Mouse (Mus musculus) embryo, embryonic 11 days (tissue): ENCODE measurements at regions not wholly inside any gene's neighbourhood (a gene's known extent, or its start where the extent isn't known, plus 50 kb on each side); places are given as distances from the start of the nearest gene placed in this dataset.

Experiments
- DNase-seq: peaks from one replicate; pipeline ENCODE4 v3.0.0-alpha.2; 2015

DNA sequence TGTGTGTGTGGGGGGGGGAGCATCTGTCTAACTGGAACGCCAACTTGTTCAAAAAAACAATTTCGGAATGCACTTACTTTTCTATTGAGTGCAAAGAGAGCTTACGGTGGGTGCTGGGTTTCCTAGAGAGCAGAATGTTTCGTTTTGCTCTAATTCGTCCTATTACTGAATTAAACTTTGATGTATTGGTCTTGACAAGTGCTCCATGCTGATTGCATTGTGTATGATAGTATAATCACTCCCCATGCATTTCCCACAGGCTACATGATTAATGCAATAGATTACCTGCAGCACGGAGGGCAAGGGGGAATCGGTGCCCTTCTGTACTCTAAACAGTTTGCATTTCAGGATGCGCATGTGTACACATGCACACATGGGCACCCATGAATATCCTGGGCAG is 283.7 kb upstream of the Smim15 start:
- DNase-seq: no peak

DNA sequence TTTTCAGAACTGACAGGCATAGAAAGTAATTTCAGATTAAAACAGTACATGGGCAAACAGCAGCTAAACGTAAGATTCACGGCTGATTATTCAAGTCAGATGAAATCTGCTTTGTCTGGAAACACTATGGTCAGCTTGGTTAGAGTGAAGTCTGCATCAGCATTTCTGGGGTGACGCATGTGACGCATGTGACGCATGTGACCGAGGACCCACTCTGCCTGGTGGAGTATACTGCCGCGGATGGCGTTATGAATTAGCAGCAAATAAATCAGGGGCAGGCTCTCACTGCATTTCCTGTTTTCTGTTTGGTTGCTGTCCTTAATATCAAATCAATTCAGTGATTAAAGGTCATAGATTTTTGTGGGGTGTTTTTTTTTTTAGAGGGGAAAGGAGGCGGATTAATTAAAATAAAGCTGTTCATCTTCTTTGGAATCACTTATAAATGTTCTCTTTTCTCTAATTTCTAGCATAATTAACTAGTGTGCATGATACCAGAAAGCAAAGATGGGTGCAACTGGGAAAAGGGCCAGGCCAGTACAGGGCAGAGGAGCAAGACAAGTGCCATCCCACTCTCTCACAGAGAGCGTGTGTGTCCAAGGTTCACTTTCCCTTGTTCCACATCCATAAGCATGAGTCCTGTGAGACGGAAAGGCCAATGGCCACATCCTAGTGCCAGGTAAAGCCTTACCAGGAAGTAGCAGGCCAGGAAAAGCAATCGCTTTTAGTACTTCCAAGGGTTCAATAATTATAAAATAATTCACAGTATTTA is 285.7 kb upstream of the Smim15 start:
- no peak for DNase-seq

DNA sequence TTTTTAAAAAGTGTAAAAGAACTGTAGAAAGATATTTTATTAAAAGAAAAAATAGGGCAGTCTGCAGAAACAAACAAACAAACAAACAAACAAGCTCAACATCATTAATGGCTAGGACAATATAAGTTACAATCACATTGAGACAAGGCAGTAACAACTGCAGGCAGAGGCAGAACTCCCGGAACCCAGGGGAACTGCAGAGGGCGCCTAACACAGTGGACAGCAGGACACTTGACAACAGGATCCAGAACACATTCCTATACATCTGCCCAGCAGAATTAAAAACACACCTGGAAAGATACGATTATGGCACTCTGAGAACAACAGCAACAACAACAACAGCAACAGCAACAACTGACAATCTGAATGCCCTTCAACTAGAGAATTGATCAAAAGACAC is 291.5 kb upstream of the Smim15 start:
- no peak for DNase-seq

DNA sequence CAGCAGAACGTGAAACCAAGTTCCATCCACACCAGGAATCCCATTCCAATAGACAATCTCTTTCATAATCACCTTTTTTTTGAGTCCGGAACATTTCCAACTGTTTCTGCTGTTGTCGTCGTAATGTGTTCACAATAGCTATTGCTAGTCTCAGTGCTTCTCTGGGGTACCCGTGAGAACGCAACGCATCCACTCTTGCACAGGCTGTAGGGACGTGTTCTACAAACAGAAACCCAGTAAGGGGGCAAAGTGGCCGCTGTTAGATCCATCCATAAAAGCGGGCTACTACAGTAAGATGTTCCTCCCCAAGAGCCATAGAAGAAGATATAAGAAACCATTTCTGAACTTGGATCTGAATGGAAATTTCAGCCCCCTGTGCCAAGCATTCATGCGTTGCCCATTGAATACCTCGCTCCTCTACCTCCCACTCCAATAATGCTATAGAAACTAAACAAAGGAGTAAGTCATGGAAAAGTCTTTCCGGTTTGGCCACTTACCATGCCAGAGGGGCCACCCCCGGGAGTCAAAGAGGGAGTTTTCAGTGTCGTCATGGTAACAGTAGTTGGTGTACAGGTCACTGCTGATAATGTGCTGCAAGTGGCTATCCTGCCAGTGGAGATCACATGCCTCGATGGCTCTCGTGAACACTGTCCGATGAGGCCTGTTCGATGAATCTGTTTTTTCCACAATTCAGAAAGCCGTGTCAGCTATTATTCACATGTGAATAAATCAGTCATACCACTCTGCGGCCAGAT is 300.6 kb upstream of the Smim15 start:
- DNase-seq: peak; percentile 61

DNA sequence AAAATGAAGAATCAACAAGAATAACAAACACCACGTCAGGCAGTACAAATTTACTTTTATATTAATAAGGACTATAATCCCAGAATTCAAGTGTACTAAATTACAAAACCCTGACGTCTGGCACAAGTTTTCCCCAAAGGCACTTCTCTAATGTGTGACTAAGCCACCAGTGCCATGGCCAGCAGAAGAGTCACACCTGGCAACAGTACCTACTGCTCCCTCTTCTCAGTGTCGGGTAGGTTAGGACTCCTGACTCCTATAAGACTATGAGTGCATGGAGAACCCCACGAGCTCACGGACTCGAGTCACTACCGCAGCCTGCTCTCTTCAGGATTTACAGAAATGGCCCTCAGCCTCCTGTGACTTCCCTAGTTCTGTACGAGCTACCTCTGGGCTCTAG is 307.7 kb upstream of the Smim15 start:
- no peak for DNase-seq

DNA sequence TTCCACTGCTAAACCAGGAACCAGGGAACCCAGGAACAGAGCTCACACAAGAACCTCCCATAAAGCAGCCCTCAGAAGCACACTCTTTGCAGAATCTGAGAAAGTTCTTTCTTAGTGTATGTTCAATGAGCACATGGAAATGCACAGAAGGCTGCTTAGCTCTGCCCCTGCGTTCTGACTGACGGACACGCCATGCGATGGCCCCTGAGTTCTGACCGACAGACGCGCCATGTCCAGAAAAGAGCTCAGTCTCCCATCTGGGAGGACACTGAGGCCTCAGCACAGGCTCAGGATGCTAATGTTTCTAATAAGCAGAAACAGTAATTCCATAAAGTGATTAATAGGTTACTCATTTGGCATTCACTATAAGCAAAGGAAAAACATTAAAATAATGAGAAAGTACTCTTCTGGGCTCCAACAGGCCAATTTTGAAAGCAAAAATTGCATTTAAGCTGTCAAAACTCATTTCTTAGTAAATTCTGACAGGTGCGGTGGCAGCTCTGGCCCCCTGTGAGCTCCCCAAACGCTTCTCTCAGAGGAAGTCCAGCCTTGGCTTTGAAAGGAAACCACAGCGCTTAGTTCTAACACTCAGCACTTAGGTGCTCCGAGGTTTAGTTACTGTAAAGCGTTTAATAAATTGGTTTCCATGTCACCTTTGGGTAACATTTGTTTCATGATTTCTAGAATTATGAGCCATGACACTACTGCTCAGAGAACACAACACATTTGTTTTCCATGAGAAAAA is 309.9 kb upstream of the Smim15 start:
- DNase-seq: no peak

DNA sequence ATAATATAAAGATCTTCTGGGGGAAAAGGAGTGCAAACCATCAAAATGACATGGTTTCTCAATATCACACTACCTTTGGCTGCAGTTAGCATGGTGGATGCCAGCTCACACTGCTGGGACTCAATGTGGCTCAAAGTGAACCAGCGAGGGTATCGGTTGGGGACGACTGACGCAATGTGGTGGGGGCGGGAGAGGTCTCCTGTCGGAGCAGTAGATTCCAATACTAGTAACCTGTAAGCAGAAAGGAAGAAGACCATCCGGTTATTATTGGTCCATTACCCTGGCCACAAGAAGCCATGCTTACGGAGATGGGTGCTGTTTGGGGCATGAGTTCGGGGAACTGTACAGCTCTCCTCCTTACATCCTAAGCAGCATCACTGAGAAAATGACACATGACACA is 313.3 kb upstream of the Smim15 start:
- DNase-seq: no peak

DNA sequence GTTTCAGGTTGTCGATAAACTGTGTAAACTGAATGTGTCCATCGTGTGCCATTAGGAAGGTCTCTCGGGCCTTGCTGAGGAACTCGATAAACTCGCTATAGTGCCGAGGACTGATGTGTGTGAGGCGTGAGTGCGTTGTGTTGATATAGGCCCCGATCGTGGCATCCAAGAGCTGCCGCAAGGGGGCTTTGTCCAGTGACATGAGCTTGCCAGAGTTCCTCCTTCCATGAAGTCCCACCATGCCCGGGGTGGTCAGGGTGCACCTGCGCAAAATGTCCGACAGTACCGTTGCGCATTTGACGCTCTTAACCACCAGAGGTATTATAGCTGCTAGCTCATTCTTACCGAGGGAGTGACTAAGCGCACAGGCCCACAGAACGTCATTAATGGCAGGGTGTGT is 317.8 kb upstream of the Smim15 start:
- no peak for DNase-seq

DNA sequence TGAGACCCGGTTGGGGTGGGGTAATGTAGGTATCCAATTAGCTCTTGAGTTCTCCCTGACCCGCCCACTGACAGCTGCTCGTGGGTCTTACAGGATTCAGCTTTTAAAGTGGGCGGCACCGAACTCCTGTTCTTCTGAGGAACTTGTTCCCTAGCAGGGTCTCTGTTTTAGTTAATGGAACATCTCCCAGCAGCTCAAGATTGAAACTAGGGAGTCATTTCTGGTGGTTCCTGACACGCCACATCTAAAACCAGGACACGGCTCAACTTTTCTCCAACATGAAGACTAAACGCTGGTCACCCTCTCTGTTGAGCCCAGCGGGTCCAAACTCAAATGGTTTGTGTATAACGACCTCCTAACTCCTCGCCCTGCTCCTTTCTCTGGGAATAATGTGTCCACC is 322.3 kb upstream of the Smim15 start:
- DNase-seq: no peak

DNA sequence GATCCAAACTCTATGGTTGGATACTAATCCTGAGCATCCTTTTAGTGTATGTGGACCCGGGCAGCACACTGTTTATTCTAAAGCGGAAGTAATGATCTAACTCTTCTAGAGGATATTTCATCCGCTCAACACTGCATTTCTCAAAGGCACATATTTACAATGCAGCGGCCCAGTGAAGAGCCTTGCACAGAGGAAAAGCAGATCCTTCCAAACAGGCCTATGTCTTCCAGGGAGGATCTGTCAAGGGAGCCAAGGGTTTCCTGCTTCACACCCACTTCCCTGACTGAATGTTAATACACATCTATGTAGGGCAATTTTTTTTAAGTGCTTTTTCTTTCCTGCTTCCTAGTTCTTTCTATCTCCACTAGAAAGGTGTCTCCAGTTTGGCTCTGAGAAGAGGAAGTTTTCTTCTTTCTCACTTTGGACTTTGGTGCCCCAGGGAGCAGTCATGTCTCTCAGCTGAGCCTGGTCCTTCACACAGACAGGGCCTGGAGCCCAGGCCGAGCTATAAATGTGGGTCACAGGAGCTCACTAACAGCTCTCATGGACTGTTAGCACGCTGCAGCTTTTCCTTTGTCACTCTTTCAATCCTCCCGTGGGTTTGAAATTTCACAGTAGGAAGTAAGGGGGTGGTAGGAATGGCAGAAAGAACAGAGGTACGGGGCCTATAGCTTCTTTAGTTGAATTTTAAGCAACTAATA is 323.2 kb upstream of the Smim15 start:
- DNase-seq: no peak

DNA sequence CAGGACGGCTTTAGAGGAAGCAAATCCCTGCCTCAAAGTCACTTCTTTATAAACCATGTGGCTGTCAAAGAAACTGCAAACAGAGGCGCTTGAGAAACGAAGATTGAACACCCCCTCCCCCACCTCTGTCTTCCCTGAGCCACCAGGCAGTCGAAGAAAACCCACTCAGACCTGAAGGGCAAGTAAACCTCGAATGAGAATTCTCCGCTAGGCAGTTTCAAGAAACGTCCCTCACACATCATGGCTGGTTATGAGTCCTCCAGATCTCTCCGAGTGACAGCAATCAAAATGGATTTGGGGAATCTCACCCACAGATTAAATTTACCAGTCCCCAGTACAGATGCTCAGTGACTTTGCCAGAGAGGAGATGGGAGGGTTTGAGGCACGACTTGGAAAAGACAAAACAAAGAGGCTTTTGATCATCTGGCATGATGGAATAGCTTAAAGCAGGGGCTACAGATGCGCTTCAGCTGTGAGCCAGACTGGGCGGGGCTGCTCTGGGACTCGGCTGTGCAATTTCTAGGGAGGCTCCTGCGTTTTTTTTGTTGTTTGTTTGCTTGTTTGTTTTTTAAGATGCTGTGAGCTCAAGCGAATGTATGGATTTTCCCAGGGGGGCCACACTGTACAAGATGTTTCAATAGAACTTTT is 325.1 kb upstream of the Smim15 start:
- DNase-seq: peak; percentile 42

DNA sequence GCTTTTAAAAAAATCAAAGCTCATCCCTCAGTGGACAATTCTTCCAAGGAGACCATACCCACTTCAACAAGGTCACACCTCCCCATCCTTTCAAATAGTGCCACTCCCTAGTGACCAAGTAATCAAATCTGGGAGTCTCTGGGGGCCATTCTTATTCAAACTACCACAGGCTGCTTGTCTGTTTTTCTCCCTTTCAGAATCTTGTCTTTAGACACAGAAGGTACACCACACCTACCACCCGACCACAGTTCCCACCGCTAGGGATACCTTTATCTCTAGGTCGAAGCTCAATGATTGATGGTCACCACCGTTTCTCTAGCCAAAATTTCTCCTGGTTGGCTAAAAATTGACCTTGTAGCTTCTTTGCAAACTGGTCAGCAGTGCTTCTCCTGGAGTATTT is 328.6 kb upstream of the Smim15 start:
- no peak for DNase-seq

DNA sequence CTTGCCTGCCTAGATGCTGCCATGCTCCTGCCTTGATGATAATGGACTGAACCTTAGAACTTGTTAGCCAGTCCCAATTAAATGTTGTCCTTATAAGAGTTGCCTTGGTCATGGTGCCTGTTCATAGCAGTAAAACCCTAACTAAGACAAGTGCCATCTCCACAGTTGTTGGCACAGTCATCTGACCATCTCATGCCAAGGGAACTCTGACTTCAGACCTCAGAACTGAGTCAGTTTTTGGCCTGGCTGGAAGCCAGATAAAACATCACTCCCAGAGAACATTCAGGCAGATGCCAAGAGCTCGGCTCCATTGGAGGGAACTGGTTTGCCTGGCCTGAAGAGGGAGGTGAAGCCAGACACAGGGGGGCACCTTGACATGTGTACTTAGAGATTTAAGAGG is 330.2 kb upstream of the Smim15 start:
- DNase-seq: no peak

DNA sequence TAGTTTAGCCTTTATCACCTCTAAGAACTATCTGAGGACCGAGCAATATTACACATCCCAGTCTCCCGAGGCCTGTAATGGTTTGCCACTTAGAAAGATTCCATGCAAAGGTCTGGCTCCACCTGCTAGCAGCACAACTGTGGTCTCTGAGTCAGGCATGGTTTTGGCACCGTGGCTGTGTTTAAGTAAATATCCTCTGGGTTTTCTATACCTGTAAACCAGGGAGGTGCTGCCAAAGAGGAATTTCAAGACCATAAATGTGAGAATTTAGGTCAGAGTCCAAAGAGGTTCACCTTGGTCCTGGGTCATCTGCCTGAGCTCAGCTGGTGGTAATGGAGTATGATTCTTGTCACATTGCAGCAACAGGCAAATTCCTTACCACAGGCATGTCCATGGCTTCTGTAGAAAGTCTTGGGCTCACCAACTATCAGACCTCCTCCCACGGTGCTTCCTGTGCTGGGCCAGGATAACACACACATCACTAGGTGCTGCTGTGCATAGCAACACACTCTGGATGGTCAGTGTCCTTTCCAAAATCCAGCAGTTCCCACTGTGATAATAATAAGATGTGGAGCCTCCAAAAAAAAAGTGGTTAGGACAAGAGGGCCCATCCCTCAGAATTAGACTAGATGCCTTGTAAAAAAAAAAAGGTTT is 332.8 kb upstream of the Smim15 start:
- no peak for DNase-seq

DNA sequence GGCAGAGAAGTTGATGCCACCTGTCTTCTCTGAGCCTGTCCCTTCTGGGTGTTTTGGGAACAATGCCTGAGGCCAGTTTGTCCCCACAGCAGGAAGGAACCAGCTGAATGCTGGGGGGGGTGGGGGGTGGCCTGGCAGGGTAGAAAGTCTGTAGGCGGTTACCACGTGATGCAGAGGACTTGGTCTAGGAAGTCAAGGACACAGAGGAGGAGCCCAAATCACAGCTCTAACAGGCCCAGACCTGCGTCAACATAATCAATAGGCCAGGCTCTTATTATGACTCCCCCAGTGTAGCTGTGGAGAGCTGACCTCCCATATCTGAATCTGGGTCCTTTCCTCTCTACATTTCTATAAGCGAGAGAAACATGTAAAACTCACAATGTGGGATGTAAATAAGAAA is 333.9 kb upstream of the Smim15 start:
- DNase-seq: no peak

DNA sequence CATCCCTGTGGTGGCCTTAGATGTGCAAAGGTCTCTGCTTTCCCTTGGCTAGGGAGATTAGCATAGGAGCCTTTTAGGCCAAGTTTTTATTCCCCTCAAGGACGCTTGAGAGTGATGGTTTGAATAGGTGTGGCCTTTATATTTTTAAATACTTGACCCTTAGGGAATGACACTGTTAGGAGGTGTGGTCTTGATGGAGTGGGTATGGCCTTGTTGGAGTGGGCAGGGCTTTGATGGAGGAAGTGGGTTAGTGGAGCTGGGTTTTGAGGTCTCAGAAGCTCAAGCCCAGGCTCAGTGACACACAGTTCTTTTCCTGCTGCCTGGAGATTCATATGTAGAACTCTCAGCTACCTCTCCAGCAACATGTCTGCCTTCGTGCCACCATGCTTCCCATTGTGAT is 334.4 kb upstream of the Smim15 start:
- DNase-seq: no peak

DNA sequence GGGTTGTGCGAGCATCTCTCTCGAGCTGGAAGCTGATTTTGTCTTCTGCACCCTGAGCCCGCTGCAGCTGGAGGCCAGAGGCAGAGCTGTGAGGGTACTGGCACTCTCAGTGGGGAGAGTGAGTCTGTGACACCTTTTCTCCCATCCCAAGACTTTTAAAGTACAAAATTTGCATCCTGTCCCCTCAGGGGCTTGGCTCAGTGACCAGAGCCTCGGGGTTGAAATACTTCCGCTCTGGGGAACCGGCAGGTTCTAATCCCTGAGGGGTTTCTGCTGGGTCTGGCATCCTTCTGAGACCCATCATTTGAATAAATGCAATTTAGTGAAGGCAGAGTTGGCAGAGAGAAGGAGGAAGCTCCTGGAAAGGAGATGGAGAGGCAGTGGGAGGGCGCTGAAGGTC is 340.5 kb upstream of the Smim15 start:
- no peak for DNase-seq

DNA sequence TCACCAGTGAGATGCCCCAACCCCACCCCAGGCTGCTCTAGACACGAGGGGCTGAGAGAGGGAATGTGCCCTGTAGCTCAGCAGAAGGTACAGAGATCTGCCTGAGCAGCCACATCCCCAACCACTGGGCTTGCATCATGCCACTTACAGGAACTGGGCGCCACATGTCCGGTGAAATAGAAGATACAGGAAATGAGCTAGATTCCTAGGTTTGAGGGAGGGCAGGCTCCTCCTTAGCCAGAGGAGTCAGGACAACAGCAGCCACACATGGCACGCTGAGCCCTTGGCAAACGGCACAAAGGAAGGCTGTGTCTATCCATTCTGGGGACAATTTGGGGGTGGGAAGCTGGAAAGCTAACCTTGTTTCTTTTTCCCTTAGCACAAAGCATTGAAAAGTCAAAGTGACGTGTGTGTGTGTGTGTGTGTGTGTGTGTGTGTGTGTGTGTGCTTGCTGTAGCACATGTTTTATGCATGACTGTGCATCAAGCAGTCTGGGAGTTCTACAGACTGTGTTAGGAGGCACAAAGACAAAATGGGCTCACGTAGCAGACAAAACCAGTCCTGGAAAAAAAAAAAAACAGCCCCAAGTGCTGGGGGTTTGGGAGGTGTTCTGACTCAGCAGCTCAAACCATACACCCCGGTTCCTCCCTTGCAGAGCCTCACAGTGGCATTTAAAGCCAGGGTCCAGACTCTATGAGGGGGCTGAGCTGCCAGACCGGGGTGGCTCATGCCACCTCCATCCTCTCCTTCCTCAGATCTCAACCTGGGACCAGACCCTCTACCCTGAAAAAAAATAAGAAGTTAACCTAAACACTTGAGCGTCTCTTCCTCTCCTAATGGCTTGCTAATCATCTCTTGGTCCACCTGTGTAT is 343.7 kb upstream of the Smim15 start:
- DNase-seq: peak; percentile 42

DNA sequence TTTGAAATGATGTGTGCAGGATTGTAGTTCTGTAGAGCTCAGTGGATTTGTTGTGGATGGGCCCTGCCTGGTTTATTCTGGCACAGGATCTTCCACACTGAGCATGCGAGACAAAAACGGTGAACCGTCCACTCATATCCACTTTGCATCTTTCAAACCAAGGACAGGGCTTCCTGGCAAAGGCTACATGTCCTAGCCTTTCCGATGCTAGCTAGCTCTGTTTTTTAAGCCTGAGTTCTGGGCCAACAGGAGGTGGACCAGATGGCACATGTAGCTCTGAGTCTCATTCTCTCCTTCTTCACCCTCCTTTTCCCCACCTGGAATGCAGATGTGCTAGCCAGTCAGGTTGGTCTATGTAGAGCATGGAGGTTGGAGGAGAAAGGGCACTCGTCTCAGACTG is 345.0 kb upstream of the Smim15 start:
- no peak for DNase-seq

DNA sequence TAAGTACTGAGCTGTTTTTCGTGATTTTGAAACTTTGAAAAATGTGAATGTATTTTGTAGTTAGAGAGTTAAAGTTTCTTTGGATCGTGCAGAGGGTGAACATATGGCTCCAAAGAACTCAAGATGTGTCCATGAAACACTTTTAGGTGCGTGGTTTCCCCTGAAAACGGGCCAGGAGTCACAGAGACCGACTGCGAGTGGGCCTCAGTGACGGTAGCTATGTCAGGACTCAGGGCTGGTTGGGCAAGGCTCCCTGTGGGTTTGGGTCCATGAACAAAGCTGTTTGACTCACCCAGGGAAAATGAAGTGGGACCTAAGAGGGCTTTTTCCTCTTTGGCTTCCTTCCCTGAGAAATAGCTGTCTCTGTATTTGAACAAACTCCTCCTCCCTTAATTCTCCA is 345.9 kb upstream of the Smim15 start:
- no peak for DNase-seq

DNA sequence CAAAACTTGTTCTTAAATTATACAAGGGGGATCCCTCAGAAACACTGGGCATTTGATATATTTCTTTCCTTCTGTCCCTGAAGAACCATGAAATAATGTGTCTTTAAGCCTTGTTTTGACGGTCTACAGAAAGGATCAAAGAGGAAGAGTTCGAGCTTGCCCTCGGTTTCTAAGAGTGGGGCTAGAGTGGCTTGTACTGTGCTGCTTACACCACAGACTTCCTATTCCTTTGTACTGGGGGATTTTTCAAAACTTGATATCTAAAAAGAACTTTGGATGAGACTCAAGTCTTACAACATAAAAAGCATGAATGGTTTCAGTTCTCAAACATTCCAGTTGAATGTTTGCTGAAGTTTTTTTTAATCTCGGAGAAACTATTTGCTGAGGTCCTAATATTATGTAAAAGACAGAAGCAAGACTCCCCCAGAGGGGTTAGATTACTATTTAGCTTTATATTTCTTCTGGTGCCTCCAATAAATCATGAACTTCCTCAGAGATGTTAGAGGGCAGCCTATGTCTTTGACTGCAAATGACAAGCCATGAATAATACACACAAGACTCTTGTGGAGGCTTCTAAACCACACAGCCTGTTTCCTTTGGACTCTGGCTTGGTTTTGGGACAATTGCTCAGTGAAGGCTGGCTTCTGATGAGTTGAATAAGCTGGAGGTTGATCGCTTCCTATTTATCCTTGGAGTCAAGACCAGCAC is 352.0 kb upstream of the Smim15 start:
- no peak for DNase-seq
